Mouse (Mus musculus): Measurements from ENCODE around the gene Foxm1. TPM values are rescaled to one million over a fixed set of nuclear protein-coding genes. Genes with fewer than 3 reads are reported as not detected.

Gene Foxm1
- polyA plus RNA-seq, 1 experiment = 2.2 TPM

DNA sequence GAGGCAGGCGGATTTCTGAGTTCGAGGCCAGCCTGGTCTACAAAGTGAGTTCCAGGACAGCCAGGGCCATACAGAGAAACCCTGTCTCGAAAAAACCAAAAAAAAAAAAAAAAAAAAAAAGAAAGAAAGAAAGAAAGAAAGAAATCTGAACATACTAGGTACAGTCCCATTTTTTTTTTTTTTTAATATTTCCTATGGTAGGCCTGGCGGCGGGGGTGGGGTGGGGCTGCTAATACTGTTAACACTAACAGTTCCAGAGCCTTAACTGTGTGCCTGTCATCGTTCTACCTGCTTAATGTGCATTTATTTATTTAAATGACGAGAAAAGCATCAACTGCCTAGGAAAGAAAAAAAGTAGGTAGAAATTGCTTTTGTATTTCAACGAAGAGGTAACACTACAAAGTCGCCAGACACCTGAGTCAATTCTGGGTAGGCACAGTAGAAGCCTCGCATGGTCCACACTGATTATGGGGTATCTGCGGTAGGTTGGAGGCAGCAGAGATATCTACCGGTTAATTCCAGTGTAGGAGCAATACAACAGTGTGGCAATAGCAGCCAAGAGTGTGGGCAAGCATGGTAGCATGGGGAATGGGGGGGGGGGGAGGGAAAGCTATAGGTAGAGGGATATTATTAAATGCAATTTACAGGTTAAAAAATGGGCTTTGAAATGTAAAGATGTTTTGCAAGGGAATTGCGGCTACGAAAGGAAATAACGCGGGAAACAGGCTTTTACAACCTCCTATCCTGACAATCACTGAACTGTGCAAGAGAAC, 60.9 kb downstream of the Foxm1 start:
- DNase-seq (ENCODE audit: extremely low spot score in 1 of 2, low spot score in 1 of 2) = no peak

DNA sequence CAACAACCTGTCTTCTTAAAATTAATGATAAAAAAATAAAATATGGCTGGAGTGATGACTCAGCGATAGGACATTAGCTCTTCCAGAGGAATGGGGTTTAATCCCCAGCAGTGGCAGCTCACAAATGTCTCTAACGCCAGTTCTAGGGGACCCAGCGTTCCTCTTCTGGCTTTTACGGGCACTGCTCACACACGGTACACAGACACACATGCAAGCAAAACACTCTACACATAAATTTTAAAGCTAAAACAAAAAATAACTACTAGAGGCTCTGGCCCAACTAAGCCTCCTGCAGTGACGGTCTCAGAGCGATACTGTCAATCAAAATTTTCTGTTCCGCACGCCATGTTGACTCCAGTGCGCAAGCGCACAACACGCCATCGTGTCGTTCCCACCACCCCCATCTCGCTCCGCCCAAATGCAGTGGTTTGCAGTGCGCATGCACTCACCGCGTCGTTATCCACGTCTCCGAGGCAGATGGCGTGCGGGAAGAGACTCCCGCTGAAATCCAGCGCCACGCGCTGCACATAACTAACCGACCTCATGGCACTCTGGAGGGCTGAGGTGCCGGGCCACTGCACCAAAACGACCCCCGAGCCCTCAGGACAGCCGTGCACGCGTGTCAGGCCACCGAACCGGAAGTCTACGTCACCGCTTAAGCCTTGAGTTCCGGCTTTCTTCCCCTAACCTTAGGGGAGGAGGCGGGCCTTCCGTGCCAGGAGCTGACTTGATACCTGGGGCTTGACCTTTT, 61.7 kb downstream of the Foxm1 start, which contains the start of gene Itfg2:
Gene Itfg2, minus strand, starts transcription at position 663 of the 751 bp plus-strand sequence.
- peak; percentile 93 to 98 for DNase-seq (ENCODE audit: extremely low spot score in 1 of 2, low spot score in 1 of 2)

GRCm38 (mm10) chr6:128425046-128425445, 62.3 kb downstream of the Foxm1 start:
- DNase-seq (ENCODE audit: extremely low spot score in 1 of 2, low spot score in 1 of 2) = peak in 1 of 2 experiments; percentile 34

Other genes starting within 250 kb of the Foxm1 start
- gene Tspan9, start 219.4 kb upstream of the Foxm1 start, polyA plus RNA-seq (2012; rRNA removed) = 56.9 and 60.6 TPM in 2 replicates
- gene Tead4, start 62.1 kb upstream of the Foxm1 start, polyA plus RNA-seq (2012; rRNA removed) = 0.34 and 0.40 TPM in 2 replicates
- 33.3 and 35.9 TPM in 2 replicates for gene Tulp3, start 7.1 kb upstream of the Foxm1 start, polyA plus RNA-seq (2012; rRNA removed)
- gene Rhno1, start 56 bp upstream of the Foxm1 start, polyA plus RNA-seq (2012; rRNA removed) = 13.9 and 15.3 TPM in 2 replicates
- gene Tex52, start 12.5 kb downstream of the Foxm1 start, polyA plus RNA-seq (2012; rRNA removed) = 1.9 and 2.0 TPM in 2 replicates
- not detected in 2 replicates for gene Gm44596, start 12.5 kb downstream of the Foxm1 start, polyA plus RNA-seq (2012; rRNA removed)
- 21.2 and 22.7 TPM in 2 replicates for gene Nrip2, start 36.3 kb downstream of the Foxm1 start, polyA plus RNA-seq (2012; rRNA removed)
- gene Itfg2, start 62.0 kb downstream of the Foxm1 start, polyA plus RNA-seq (2012; rRNA removed) = 27.4 and 28.2 TPM in 2 replicates
- gene Fkbp4, start 75.7 kb downstream of the Foxm1 start, polyA plus RNA-seq (2012; rRNA removed) = 124 and 128 TPM in 2 replicates
- not detected in 2 replicates for gene Pzp, start 163.8 kb downstream of the Foxm1 start, polyA plus RNA-seq (2012; rRNA removed)
- gene A2ml1, start 218.6 kb downstream of the Foxm1 start, polyA plus RNA-seq (2012; rRNA removed) = 16.5 and 18.7 TPM in 2 replicates